Mouse (Mus musculus) 3134 (cell line): ENCODE measurements around the gene B3gnt2.
A peak's percentile ranks its signal among the peaks of the same experiment; 100 is the strongest.

Experiments used
- DNase-seq: peaks from one replicate; pipeline ENCODE4 v3.0.0-alpha.2; 2011; ENCODE audit warnings: low spot score; ENCODE audit not compliant: insufficient read length; ENCODE audit errors: extremely low read depth

B3gnt2 gene

DNA sequence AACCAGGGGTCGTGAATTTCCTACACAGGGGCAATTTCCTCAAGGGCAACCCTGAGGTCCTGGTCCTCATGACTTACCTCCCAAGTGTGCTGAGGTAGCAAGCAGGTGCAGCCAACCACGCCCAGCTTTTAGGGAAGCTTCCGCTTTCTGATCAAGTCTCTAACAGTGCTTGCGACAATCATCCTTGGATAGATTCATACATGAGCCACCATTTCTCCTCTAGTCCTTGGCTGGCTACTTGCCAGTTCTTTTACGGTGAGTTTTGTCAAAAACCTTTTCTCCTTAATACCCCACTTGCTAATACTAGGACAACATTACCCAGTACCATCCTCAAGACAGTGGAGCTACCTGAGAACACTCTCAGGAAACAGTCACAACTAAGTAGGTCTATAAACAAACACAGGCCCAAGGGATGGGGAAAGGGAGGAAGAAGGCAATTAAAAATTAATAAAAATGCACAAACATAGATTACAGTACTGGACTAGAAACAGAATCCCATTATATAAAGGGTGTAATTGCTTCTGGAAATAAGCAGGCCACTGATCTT is 12.0 kb downstream of the B3gnt2 start:
- DNase-seq: no peak

DNA sequence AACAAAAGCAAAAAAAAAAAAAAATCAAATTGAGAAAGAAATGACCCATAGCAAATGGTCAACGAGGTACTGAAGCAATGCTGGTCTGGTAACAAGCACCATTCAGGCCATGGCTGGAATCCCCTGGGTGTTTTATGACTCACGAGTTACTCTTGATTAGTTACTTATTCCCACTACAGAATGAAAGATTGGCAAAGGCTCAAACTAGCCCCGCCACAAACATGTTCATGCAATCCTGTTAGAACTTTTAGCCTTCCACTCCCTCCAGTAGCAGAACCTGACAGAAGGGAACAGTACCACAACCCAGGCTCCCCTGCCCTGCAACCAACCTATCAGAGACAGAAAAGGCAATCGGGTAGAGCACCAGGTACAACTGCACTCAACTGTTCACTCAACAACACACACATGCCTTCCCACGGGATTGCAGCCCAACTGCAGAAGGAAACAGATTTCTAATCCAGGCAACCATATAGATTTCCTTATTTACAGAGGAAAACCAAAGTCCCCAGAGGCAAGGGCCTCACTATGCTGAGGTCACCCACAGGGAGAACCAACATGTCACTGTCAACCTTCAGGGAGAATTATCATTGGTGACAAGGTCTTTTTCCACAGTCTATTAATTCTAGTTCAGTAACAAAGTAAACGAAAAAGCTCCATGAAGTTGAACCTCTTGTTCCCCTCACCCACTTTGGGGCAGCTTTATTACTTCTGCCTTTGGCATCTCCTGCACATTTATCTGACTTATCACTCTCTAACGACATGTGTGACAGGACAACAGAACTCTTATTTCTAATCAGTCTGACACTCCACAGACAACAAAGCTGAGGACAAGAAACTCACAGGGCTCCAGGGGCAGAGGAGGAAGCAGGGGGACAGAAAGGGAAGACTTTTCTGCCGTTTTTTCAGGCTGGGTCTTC is 12.8 kb downstream of the B3gnt2 start:
- DNase-seq: peak; percentile 62

- no peak for DNase-seq
Measured at GRCm38 (mm10) chr11:22846960-22847731, 13.6 kb downstream of the B3gnt2 start.

DNA sequence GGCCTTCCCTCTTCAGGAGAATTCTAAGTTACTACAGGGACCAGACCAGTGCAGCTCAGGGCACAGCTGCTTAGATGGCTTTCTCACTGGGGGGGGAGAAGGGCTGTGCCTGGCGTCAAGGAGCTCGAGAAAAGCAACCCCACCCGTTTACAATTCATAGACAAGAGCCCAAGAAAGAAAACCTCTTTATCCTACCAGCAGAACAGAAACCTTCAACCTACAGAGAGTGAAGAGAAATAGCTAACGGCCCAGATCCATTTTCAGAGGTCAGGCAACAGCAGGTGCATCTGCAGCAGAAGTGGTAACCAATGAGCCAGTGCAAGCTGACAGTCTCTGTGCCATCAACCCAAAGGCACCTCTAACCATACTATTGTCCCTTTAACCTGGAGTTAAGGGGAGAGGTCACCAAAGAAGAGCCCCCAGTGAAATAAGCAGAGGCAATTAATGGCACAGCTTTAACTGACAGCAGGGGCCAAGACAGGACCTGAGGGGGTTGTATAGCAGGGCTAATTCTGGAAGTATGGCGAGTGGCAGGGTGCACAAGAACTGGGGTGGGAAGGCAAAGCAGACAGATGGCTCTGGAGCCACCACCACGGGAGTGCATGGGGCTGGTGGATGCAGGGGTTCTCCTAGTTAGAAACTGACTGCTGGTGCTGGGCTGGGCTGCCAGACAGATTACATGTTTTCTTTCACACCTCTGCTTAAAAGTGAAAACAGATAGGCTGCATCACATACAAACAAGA is 14.5 kb downstream of the B3gnt2 start:
- no peak for DNase-seq

GRCm38 (mm10) chr11:22844754-22845718 is 15.7 kb downstream of the B3gnt2 start:
- DNase-seq: no peak

GRCm38 (mm10) chr11:22839456-22839855 is 21.3 kb downstream of the B3gnt2 start:
- no peak for DNase-seq

- no peak for DNase-seq
Measured at GRCm38 (mm10) chr11:22838361-22838760, 22.4 kb downstream of the B3gnt2 start.

- no peak for DNase-seq
Measured at GRCm38 (mm10) chr11:22836269-22836668, 24.5 kb downstream of the B3gnt2 start.

GRCm38 (mm10) chr11:22832600-22832999 is 28.2 kb downstream of the B3gnt2 start:
- DNase-seq: no peak

DNA sequence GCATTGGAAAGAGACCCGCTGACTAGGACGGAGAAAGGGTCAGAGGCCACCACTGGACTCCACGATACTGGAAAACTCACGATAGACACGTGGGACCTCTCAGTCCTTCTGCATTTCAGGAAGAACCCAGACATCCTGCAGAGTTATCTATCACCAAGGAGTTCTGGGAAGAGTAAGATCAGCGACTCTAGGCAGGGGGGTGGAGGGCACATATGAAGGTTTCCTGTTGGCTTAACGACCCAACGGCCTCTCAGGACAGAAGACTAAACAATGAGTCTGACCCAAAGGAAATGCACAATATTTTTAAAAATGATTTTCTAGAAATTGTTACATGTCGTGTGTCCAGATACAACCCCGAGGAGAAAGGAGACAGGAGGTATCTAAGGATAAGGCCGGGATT is 28.8 kb downstream of the B3gnt2 start:
- no peak for DNase-seq

GRCm38 (mm10) chr11:22830684-22831083 is 30.1 kb downstream of the B3gnt2 start:
- no peak for DNase-seq

DNA sequence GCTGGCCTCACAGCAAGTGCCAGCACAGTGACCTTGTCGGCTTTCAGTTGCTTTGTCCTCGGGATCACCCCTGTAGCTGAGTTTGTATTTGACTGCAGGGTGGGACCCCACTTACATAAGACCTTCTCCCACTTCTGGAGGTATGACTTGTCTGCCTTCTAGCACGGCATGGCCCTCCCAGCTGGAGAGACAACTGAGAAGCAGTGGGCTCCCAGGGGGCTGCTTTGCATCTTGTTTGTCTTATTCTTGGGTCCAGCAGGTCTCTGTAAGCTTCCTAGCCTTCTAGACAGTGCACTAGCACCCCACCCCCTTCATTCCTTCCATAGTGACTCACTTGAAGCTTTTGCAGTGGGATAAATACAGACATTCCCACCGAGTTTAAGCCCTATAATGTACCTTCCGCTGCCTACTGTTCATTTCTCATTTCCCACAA is 30.6 kb downstream of the B3gnt2 start:
- no peak for DNase-seq

DNA sequence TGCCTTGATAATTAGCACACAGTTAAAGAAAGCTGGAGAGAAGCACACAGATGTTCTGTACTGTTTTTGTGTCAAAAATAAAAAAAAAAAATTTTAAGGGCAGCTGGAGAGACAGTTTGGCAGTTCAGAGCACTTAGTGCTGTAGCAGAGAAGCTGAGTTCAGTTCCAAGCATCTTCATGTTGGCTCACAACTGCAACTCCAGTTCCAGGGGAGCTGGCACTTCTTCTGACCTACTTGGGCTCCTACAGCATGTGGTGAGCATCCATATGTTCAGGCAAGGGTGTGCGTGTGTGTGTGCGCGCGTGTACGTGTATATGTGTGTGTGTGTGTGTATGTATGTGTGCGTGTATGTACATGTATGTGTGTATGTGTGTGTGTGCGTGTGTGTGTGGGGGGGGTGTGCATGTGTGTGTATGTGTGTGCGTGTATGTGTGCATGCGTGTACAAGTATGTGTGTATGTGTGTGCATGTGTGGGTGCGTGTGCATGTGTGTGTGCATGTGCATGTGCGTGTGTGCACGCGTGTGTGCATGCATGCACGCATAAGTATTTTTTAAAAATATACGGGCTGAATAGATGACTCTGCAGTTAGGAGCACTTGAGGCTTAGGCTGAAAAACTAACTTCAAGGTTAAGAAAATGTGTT is 31.7 kb downstream of the B3gnt2 start:
- no peak for DNase-seq

- no peak for DNase-seq
Measured at GRCm38 (mm10) chr11:22827514-22828080, 33.2 kb downstream of the B3gnt2 start.

GRCm38 (mm10) chr11:22826665-22827064 is 34.1 kb downstream of the B3gnt2 start:
- DNase-seq: no peak

DNA sequence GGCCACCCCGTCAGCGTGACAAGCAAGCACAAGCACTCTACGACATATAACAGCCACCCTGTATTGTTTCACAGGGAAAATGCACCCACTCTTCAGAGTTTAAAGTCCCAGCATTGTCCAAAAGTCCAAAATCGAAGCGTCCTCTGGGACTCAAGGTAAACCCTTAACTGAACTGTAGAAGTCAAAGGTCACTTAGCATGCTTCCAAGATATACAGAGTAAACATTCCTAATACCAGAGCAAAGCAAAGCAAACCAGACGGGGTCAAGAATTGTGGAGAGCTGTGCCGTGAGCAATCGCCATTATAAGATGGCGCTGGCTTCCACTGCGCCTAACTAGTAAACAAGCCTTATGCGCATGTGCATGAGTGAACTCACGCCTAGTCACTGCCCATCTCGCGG is 34.7 kb downstream of the B3gnt2 start:
- no peak for DNase-seq

GRCm38 (mm10) chr11:22825548-22825947 is 35.2 kb downstream of the B3gnt2 start:
- no peak for DNase-seq

GRCm38 (mm10) chr11:22824049-22824705 is 36.6 kb downstream of the B3gnt2 start:
- no peak for DNase-seq
